Mouse (Mus musculus): ENCODE measurements at regions not wholly inside any gene's neighbourhood (a gene's known extent, or its start where the extent isn't known, plus 50 kb on each side); places are given as distances from the start of the nearest gene placed in this dataset.

GRCm38 (mm10) chr12:12882931-12883553 lies 58.7 kb downstream of the Mycn start:
- DNase-seq (ENCODE audit: low read depth) = no peak

GRCm38 (mm10) chr12:12878031-12878430 lies 63.7 kb downstream of the Mycn start:
- no peak for DNase-seq (ENCODE audit: low read depth)

GRCm38 (mm10) chr12:12877539-12877938 lies 64.2 kb downstream of the Mycn start:
- no peak for DNase-seq (ENCODE audit: low read depth)

GRCm38 (mm10) chr12:12875976-12876745 lies 65.6 kb downstream of the Mycn start:
- DNase-seq (ENCODE audit: low read depth) = no peak

GRCm38 (mm10) chr12:12873551-12873950 lies 68.2 kb downstream of the Mycn start:
- DNase-seq (ENCODE audit: low read depth) = no peak

- no peak for DNase-seq (ENCODE audit: low read depth)
Measured at GRCm38 (mm10) chr12:12872974-12873373, 68.7 kb downstream of the Mycn start.

GRCm38 (mm10) chr12:12871272-12871671 lies 70.4 kb downstream of the Mycn start:
- no peak for DNase-seq (ENCODE audit: low read depth)

GRCm38 (mm10) chr12:12866590-12866989 lies 75.1 kb downstream of the Mycn start:
- no peak for DNase-seq (ENCODE audit: low read depth)

- no peak for DNase-seq (ENCODE audit: low read depth)
Measured at GRCm38 (mm10) chr12:12850681-12851080, 91.0 kb downstream of the Mycn start.

- DNase-seq (ENCODE audit: low read depth) = no peak
Measured at GRCm38 (mm10) chr12:12846716-12847115, 95.0 kb downstream of the Mycn start.

- no peak for DNase-seq (ENCODE audit: low read depth)
Measured at GRCm38 (mm10) chr12:12842247-12842957, 99.3 kb downstream of the Mycn start.

- DNase-seq (ENCODE audit: low read depth) = no peak
Measured at GRCm38 (mm10) chr12:12841385-12842238, 100.1 kb downstream of the Mycn start.

- DNase-seq (ENCODE audit: low read depth) = no peak
Measured at GRCm38 (mm10) chr12:12840661-12841384, 100.9 kb downstream of the Mycn start.

- DNase-seq (ENCODE audit: low read depth) = no peak
Measured at GRCm38 (mm10) chr12:12837775-12838174, 103.9 kb downstream of the Mycn start.

GRCm38 (mm10) chr12:12827821-12828641 lies 113.7 kb downstream of the Mycn start:
- DNase-seq (ENCODE audit: low read depth) = no peak

- no peak for DNase-seq (ENCODE audit: low read depth)
Measured at GRCm38 (mm10) chr12:12827379-12827778, 114.3 kb downstream of the Mycn start.

- DNase-seq (ENCODE audit: low read depth) = no peak
Measured at GRCm38 (mm10) chr12:12826431-12826830, 115.3 kb downstream of the Mycn start.

- DNase-seq (ENCODE audit: low read depth) = no peak
Measured at GRCm38 (mm10) chr12:12825842-12826241, 115.9 kb downstream of the Mycn start.

- no peak for DNase-seq (ENCODE audit: low read depth)
Measured at GRCm38 (mm10) chr12:12821473-12821872, 120.2 kb downstream of the Mycn start.

GRCm38 (mm10) chr12:12820668-12821351 lies 120.9 kb downstream of the Mycn start:
- DNase-seq (ENCODE audit: low read depth) = no peak
